Mouse (Mus musculus): ENCODE measurements around the gene Cyp4f39. TPM values are rescaled to one million over a fixed set of nuclear protein-coding genes. Genes with fewer than 3 reads are reported as not detected.

The Cyp4f39 gene
- polyA plus RNA-seq, 1 experiment, result not detected

DNA sequence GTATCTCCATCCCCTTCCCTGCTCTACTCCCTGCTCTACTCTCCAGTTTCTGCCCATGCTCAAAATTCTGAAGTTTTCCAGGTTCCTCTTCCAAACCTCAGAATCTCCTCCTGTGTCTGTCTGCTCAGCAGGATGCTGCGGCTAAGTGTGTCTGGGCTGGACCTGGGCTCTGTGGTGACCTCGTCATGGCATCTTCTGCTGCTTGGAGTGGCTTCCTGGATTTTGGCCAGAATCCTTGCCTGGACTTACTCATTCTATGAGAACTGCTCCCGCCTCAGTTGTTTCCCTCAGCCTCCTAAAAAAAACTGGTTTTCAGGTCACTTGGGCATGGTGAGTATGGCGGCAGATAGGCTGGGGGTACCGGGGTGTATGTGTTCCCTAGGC is 84.3 kb downstream of the Cyp4f39 start:
- H3K27ac ChIP-seq (ENCODE audit: insufficient read depth, low read length), result no peak overlapping the region
- no peaks in the 10 kb centered on the region for H3K4me1 ChIP-seq (ENCODE audit: control insufficient read depth, insufficient read depth, low read length)
- TF ChIP-seq POLR2A (IDR thresholded peaks at IDR 0.05; ENCODE audit: extremely low read depth, insufficient read depth, low read length) (no peak), CTCF (IDR thresholded peaks at IDR 0.05; ENCODE audit: extremely low read depth, insufficient read depth, low read length) (no peak)
- peak overlapping the region; percentile 36; the same call in 1 of the 2 replicates for H3K4me3 ChIP-seq (ENCODE audit: insufficient read depth, low read length)

Other genes starting within 250 kb of the Cyp4f39 start
- gene Brd4, start 168.0 kb upstream of the Cyp4f39 start, polyA plus RNA-seq (2012; rRNA removed), result 43.5 and 43.9 TPM in 2 replicates
- 87.3 and 95.9 TPM in 2 replicates for gene Akap8, start 131.5 kb upstream of the Cyp4f39 start, polyA plus RNA-seq (2012; rRNA removed)
- gene Akap8l, start 102.1 kb upstream of the Cyp4f39 start, polyA plus RNA-seq (2012; rRNA removed), result 363 and 441 TPM in 2 replicates
- gene Wiz, start 63.3 kb upstream of the Cyp4f39 start, polyA plus RNA-seq (2012; rRNA removed), result 36.9 and 37.8 TPM in 2 replicates
- gene Rasal3, start 49.1 kb upstream of the Cyp4f39 start, polyA plus RNA-seq (2012; rRNA removed), result 4.8 and 5.3 TPM in 2 replicates
- gene Pglyrp2, start 28.6 kb upstream of the Cyp4f39 start, polyA plus RNA-seq (2012; rRNA removed), result not detected in 2 replicates
- gene Cyp4f17, start 53.3 kb downstream of the Cyp4f39 start, polyA plus RNA-seq (2012; rRNA removed), result 3.7 and 4.2 TPM in 2 replicates
- 8.1 and 9.0 TPM in 2 replicates for gene Cyp4f16, start 83.8 kb downstream of the Cyp4f39 start, polyA plus RNA-seq (2012; rRNA removed)
- not detected in 2 replicates for gene Cyp4f37, start 168.6 kb downstream of the Cyp4f39 start, polyA plus RNA-seq (2012; rRNA removed)
- gene Cyp4f40, start 206.2 kb downstream of the Cyp4f39 start, polyA plus RNA-seq (2012; rRNA removed), result not detected in 2 replicates
- 29.2 and 29.5 TPM in 2 replicates for gene Cyp4f15, start 232.9 kb downstream of the Cyp4f39 start, polyA plus RNA-seq (2012; rRNA removed)

Measured in cortical plate, adult 2 months (tissue).